Comparison of ENCODE assay signal across 32 mouse cellular contexts in genomic region chr11:32817566-32817965, GRCm38 (mm10). TPM values are rescaled to one million over a fixed set of nuclear protein-coding genes. Genes with fewer than 3 reads are reported as not detected.
"Had no signal": no experiment of that assay in that cellular context is flagged by ENCODE, and none has a peak within 500 bp of the region (broad histone marks: within the 10 kb centered on the region; RNA-seq: fewer than 3 reads in every experiment).

No protein-coding gene starts in this region.

- H3K9ac ChIP-seq: limb, embryonic 12.5 days; limb, embryonic 15.5 days; liver, embryonic 14.5 days; liver, postnatal 0 days; lung, embryonic 14.5 days; midbrain, embryonic 13.5 days; neural tube, embryonic 13.5 days had no signal

- ATAC-seq: liver, postnatal 0 days; lung, postnatal 0 days; midbrain, embryonic 13.5 days; midbrain, embryonic 16.5 days had no signal

- H3K27ac ChIP-seq: left cerebral cortex, adult 2 months; limb, embryonic 12.5 days; limb, embryonic 15.5 days; liver, embryonic 14.5 days; macrophage; midbrain, embryonic 10.5 days; midbrain, embryonic 13.5 days; neural tube, embryonic 13.5 days had no signal

- H3K9me3 ChIP-seq: limb, embryonic 12.5 days; limb, embryonic 15.5 days; midbrain, embryonic 10.5 days; midbrain, embryonic 13.5 days; neural tube, embryonic 13.5 days had no signal

- H3K4me2 ChIP-seq: limb, embryonic 12.5 days; limb, embryonic 15.5 days; liver, embryonic 11.5 days; lung, embryonic 14.5 days; midbrain, embryonic 13.5 days; neural tube, embryonic 13.5 days had no signal

- H3K36me3 ChIP-seq: limb, embryonic 12.5 days; limb, embryonic 15.5 days; midbrain, embryonic 10.5 days; midbrain, embryonic 13.5 days; neural tube, embryonic 13.5 days had no signal

- DNase-seq: kidney, adult 11 months; kidney, adult 8-10 months; kidney, postnatal 14 days; layer of hippocampus, postnatal 36 days; left cerebral cortex, postnatal 4 days; liver, postnatal 0 days; lung, embryonic 14.5 days; retina, postnatal 1 day; right cerebral cortex, postnatal 25 days; spleen, adult 18-20 months; thymus, adult 18-20 months; thymus, postnatal 36 days had no signal

- H3K27me3 ChIP-seq: midbrain, embryonic 13.5 days; neural tube, embryonic 13.5 days had no signal

- H3K4me3 ChIP-seq: left cerebral cortex, adult 2 months; limb, embryonic 12.5 days; limb, embryonic 15.5 days; megakaryocyte, embryonic 14.5 days; midbrain, embryonic 10.5 days; midbrain, embryonic 13.5 days; myocyte; neural tube, embryonic 13.5 days had no signal

- H3K4me1 ChIP-seq: limb, embryonic 15.5 days; megakaryocyte, embryonic 14.5 days; midbrain, embryonic 10.5 days; midbrain, embryonic 13.5 days; neural tube, embryonic 13.5 days had no signal

RNA-seq across cellular contexts. Expression of gene Smim23, which starts 6.8 kb away (rescaled TPM):
- total RNA-seq: layer of hippocampus, adult 18-20 months; layer of hippocampus, postnatal 10 days; layer of hippocampus, postnatal 36 days; left cerebral cortex, adult 2 months; left cerebral cortex, postnatal 14 days; left cerebral cortex, postnatal 4 days; monocyte, adult 5-6 weeks; neutrophil, adult 5-6 weeks had no signal
- polyA plus RNA-seq: kidney, embryonic 16.5 days; limb, embryonic 12.5 days; limb, embryonic 15.5 days; liver, embryonic 11.5 days; liver, embryonic 14.5 days; liver, postnatal 0 days; lung, embryonic 14.5 days; lung, postnatal 0 days; macrophage; midbrain, embryonic 10.5 days; midbrain, embryonic 13.5 days; midbrain, embryonic 16.5 days; myocyte; neural tube, embryonic 13.5 days; urinary bladder, adult 2 months had no signal
